Mouse (Mus musculus): ENCODE data around the gene Fam25c. TPM values are rescaled to one million over a fixed set of nuclear protein-coding genes. Genes with fewer than 3 reads are reported as not detected.

Gene Fam25c
- not detected for polyA plus RNA-seq (2014; fragmentation: Illumina TruSeq; extraction: RNeasy Lipid Tissue Mini Kit (QIAGEN cat#74804); ENCODE audit: low replicate concordance)

DNA sequence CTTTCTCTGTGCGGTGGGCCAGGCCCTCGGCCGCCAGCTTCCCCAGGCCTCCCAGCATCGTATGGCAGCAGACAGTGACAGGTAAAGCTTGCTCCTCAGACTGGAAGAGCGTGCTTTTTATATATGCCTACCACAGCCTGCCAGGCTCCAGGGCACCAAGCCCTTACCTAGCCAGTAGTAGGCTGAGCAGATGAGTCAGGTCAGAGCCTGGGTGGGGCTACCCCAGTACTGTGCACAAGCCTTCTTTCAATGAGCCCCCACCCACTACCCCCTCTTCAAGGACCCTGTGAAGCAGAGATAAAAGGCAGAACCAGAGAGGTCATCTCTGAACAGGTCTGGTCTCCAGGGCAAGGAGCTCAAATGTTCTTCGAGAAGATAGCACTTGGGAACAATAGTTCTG lies at the start of gene Fam25c:
Gene Fam25c (minus strand): TSS at position 133 of the 400 bp plus-strand sequence.

DNA sequence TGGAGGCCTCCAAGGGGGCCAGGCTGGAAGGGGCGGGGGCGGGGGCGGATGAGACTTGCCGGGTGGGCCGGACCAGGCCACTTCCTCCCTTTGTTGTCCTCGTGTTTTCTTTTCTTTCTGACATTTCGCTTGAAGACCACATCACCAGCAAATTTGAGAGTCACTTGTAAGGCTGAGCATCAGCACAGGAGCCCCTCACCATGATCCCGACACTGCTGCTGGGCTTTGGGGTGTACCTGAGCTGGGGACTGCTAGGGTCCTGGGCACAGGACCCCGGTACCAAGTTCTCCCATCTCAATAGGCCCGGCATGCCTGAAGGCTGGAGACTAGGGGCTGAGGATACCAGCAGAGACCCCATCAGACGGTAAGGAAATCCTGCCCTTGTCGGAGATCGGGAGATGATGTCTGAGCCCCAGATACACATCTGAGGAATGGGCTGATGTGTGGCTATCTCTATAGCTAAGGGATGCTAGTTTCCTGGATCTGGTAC lies 20.2 kb upstream of the Fam25c start, which contains the start of gene Mmrn2:
Gene Mmrn2 (plus strand): TSS at position 51 of the 490 bp plus-strand sequence.

DNA sequence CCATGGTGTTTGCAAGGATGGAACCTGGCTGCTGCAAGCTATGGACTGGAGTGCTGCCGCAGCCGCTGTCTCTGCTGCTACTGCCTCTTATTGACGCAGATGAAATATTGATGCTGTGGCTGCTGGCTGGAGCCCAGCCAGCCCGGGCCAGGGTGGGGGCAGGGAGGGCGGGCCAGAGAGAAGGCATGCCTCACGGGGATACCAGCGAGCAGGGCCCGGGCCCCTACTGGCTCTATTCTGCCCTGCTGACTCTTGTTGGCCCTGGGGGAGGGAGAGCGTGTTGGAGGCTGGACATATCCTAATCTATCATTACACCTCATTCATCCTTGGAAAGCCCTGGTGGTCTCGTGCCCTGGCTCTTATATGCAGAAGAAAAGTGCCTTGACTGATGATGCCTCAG lies 19.3 kb upstream of the Fam25c start, which contains the start of gene Sncg:
Gene Sncg (minus strand): TSS at position 213 of the 400 bp plus-strand sequence.

DNA sequence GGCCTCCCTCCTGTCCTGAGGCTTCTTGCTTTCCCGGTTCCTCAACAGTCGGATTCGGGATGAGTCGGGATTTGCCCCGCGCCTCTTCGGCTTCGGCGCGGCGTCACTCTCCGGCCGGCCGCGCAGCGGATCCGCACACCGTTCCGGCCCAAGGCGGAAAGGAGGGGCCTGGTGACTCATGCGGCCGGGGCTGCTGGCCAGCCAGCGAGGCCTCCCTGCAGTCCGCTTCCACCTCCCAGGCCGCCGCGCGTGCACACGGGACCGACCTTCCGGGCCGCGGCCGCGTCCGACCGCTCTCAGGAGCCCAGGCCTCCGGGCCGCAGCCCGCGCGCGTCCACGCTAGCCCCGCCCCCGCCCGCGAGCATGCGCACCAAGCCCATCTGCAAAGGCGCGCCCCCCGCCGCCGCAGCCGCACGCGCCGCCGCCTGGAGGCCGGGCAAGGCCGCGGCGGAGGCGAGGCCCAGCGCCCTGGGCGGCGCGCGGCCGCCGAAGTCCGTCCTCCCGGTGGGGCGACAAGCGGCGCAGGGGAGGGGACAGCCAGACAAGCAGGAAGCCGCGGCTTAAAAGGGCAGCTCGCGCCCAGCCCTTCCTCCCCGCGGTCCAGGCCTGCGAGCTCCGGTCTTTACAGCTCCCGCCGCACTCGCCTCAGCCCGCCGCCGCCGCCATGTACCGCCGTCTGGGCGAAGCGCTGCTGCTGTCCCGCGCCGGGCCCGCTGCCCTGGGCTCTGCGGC lies 44.8 kb downstream of the Fam25c start, which contains the start of the genes Shld2 and Glud1:
Gene Shld2 (minus strand): TSS at position 260 of the 732 bp plus-strand sequence.
Gene Glud1 (plus strand): TSS at position 494 of the 732 bp plus-strand sequence.

Other genes starting within 250 kb of the Fam25c start
- gene Npy4r, start 202.9 kb downstream of the Fam25c start, polyA plus RNA-seq (2014; fragmentation: Illumina TruSeq; extraction: RNeasy Lipid Tissue Mini Kit (QIAGEN cat#74804); ENCODE audit: low replicate concordance), result not detected
- gene Gprin2, start 153.8 kb downstream of the Fam25c start, polyA plus RNA-seq (2014; fragmentation: Illumina TruSeq; extraction: RNeasy Lipid Tissue Mini Kit (QIAGEN cat#74804); ENCODE audit: low replicate concordance), result 0.04 TPM
- 0.48 TPM for gene Syt15, start 135.8 kb downstream of the Fam25c start, polyA plus RNA-seq (2014; fragmentation: Illumina TruSeq; extraction: RNeasy Lipid Tissue Mini Kit (QIAGEN cat#74804); ENCODE audit: low replicate concordance)
- 5.9 TPM for gene Shld2, start 44.9 kb downstream of the Fam25c start, polyA plus RNA-seq (2014; fragmentation: Illumina TruSeq; extraction: RNeasy Lipid Tissue Mini Kit (QIAGEN cat#74804); ENCODE audit: low replicate concordance)
- gene Glud1, start 44.7 kb downstream of the Fam25c start, polyA plus RNA-seq (2014; fragmentation: Illumina TruSeq; extraction: RNeasy Lipid Tissue Mini Kit (QIAGEN cat#74804); ENCODE audit: low replicate concordance), result 339 TPM
- gene Sncg, start 19.4 kb upstream of the Fam25c start, polyA plus RNA-seq (2014; fragmentation: Illumina TruSeq; extraction: RNeasy Lipid Tissue Mini Kit (QIAGEN cat#74804); ENCODE audit: low replicate concordance), result not detected
- 2.5 TPM for gene Mmrn2, start 20.0 kb upstream of the Fam25c start, polyA plus RNA-seq (2014; fragmentation: Illumina TruSeq; extraction: RNeasy Lipid Tissue Mini Kit (QIAGEN cat#74804); ENCODE audit: low replicate concordance)
- 137 TPM for gene Bmpr1a, start 147.9 kb upstream of the Fam25c start, polyA plus RNA-seq (2014; fragmentation: Illumina TruSeq; extraction: RNeasy Lipid Tissue Mini Kit (QIAGEN cat#74804); ENCODE audit: low replicate concordance)
- not detected for gene 9230112D13Rik, start 167.4 kb upstream of the Fam25c start, polyA plus RNA-seq (2014; fragmentation: Illumina TruSeq; extraction: RNeasy Lipid Tissue Mini Kit (QIAGEN cat#74804); ENCODE audit: low replicate concordance)
- gene Ldb3, start 233.2 kb upstream of the Fam25c start, polyA plus RNA-seq (2014; fragmentation: Illumina TruSeq; extraction: RNeasy Lipid Tissue Mini Kit (QIAGEN cat#74804); ENCODE audit: low replicate concordance), result 53.5 TPM
- gene Opn4, start 244.7 kb upstream of the Fam25c start, polyA plus RNA-seq (2014; fragmentation: Illumina TruSeq; extraction: RNeasy Lipid Tissue Mini Kit (QIAGEN cat#74804); ENCODE audit: low replicate concordance), result not detected

All from small intestine, adult 10 weeks (tissue).